9 mouse cellular contexts compared by ENCODE assay signal in genomic region chr11:72130021-72130420, GRCm38 (mm10). TPM values are rescaled to one million over a fixed set of nuclear protein-coding genes. Genes with fewer than 3 reads are reported as not detected.
DNase-seq lines count a peak whose midpoint lies in the region; ATAC-seq lines count a peak whose summit lies in the region.
"Had no signal": no experiment of that assay in that cellular context is flagged by ENCODE, and none has a peak within 500 bp of the region (broad histone marks: within the 10 kb centered on the region; RNA-seq: fewer than 3 reads in every experiment).

No protein-coding gene starts in this region.

- peaks cover 14% of the 10 kb centered on the region; the same call in 1 of the 2 replicates for H3K4me1 ChIP-seq in intestine, embryonic 14.5 days (replicated peaks; ENCODE audit: control insufficient read depth, insufficient read depth, low read length)

- H3K4me3 ChIP-seq in intestine, embryonic 14.5 days (ENCODE audit: low read depth, low read length), result no peak overlapping the region

- no peak for ATAC-seq in intestine, embryonic 14.5 days (replicated peaks; ENCODE audit: low FRiP score, low TSS enrichment, low read depth)

- H3K9ac ChIP-seq in intestine, embryonic 14.5 days (ENCODE audit: low read length), result no peak overlapping the region
- H3K9ac ChIP-seq: liver, embryonic 14.5 days had no signal

- H3K27ac ChIP-seq in intestine, embryonic 14.5 days (ENCODE audit: low read depth), result no peak overlapping the region
- H3K27ac ChIP-seq: liver, embryonic 14.5 days had no signal

- DNase-seq in gastrocnemius, adult 18-20 months (ENCODE audit: low spot score), result peak; percentile 75
- DNase-seq in gastrocnemius, postnatal 4 days (ENCODE audit: low spot score in 2 of 2), result no peak
- DNase-seq in adrenal gland, postnatal 25 days, result peak; percentile 25
- DNase-seq in gastrocnemius, adult 8-10 months (ENCODE audit: low spot score in 2 of 2), result peak; percentile 46 to 65
- DNase-seq in intestine, embryonic 14.5 days (ENCODE audit: low spot score), result no peak
- DNase-seq in retina, adult 2 months (ENCODE audit: low read depth, low spot score), result peak; percentile 92
- DNase-seq in thymus, postnatal 14 days, result no peak
- DNase-seq in adipocyte (ENCODE audit: low spot score), result no peak

- H3K36me3 ChIP-seq in intestine, embryonic 14.5 days (ENCODE audit: control insufficient read depth, insufficient read depth, low read length), result no peaks in the 10 kb centered on the region

- peak overlapping the region; percentile 7; the same call in 1 of the 2 replicates for H3K4me2 ChIP-seq in intestine, embryonic 14.5 days (ENCODE audit: low read length)

- 8% methylated on average over 11 of the region's 11 CpGs for WGBS in intestine, embryonic 14.5 days

- H3K27me3 ChIP-seq in intestine, embryonic 14.5 days (replicated peaks; ENCODE audit: control insufficient read depth, insufficient read depth, low read length), result peaks cover 21% of the 10 kb centered on the region

- H3K9me3 ChIP-seq in intestine, embryonic 14.5 days (ENCODE audit: control insufficient read depth, low read length), result no peaks in the 10 kb centered on the region

RNA-seq across cellular contexts. Expression of gene Pitpnm3, which starts 5.6 kb away (rescaled TPM):
- 1 to 10 TPM; 2.0 to 2.3 TPM for total RNA-seq in gastrocnemius, adult 18-20 months (2021)
- total RNA-seq in gastrocnemius, postnatal 4 days (2021), result 1 to 10 TPM; 1.4 to 1.5 TPM
- 1.8 and 1.9 TPM in 2 replicates for total RNA-seq in adrenal gland, postnatal 25 days (2021)
- 1 to 10 TPM in 2 of 4 experiments, under 1 TPM in 2; 0.88 to 1.5 (median 1.0) TPM for total RNA-seq in gastrocnemius, adult 8-10 months (2022)
- 1.4 TPM in 2 replicates for polyA plus RNA-seq in intestine, embryonic 14.5 days (2014; fragmentation: Nextera tagmentation; extraction: Ambion mirVana)

Comparison
In these comparisons a context has a peak if more than half of its experiments do, and no peak if none do; other contexts are left out.
1. DNase-seq: peak in gastrocnemius, adult 18-20 months (single experiment), adrenal gland, postnatal 25 days (single experiment), gastrocnemius, adult 8-10 months (2 of 2) and retina, adult 2 months (single experiment); none in gastrocnemius, postnatal 4 days (0 of 2), intestine, embryonic 14.5 days (single experiment), thymus, postnatal 14 days (single experiment) and adipocyte (single experiment).